Mouse (Mus musculus): ENCODE measurements around the gene Rab7b. TPM values are rescaled to one million over a fixed set of nuclear protein-coding genes. Genes with fewer than 3 reads are reported as not detected.

Rab7b gene
- polyA plus RNA-seq, 1 experiment, result 3.1 TPM

DNA sequence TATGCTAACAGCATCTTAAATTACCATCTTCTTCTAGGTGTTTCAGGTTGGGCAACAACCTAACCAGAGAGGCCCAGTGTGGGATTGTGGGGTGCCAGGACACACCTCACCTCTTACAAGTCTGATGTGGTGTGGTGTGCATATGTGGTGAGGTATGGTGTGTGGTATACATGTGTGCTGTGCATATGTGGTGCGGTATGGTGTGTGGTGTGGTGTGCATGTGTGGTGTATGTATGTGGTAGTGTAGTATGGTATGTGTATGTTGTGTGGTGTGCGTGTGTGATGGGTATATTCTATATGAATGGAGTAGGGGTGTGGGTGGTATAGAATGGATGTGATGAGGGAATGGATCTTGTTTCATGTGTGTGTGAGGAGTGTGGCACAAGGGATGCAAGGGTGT is 756 bp upstream of the Rab7b start:
- no peaks in the 10 kb centered on the region for H3K4me1 ChIP-seq (ENCODE audit: control insufficient read depth, insufficient read depth, low read length)
- TF ChIP-seq POLR2A (IDR thresholded peaks at IDR 0.05; ENCODE audit: insufficient read depth, low read length), result no peak
- no peak for TF ChIP-seq CTCF (IDR thresholded peaks at IDR 0.05; ENCODE audit: low read depth, low read length)
- no peaks in the 10 kb centered on the region for H3K9me3 ChIP-seq (replicated peaks; ENCODE audit: control insufficient read depth, insufficient read depth, low read length, poor library complexity, severe bottlenecking)
- H3K9ac ChIP-seq (ENCODE audit: low read depth, poor library complexity, severe bottlenecking), result no peak overlapping the region
- H3K27ac ChIP-seq (ENCODE audit: insufficient read depth, low read length), result no peak overlapping the region
- H3K27me3 ChIP-seq (ENCODE audit: control insufficient read depth, insufficient read depth, low read length, poor library complexity, severe bottlenecking), result no peaks in the 10 kb centered on the region
- no peak overlapping the region for H3K4me3 ChIP-seq (ENCODE audit: low read depth, low read length)
- no peaks in the 10 kb centered on the region for H3K36me3 ChIP-seq (ENCODE audit: control insufficient read depth, insufficient read depth, low read length, poor library complexity, severe bottlenecking)

- Histone ChIP-seq H3K27me3 (ENCODE audit: control insufficient read depth, insufficient read depth, low read length, poor library complexity, severe bottlenecking) (no peaks in the 10 kb centered on the region), H3K4me3 (ENCODE audit: low read depth, low read length) (no peak overlapping the region), H3K27ac (ENCODE audit: insufficient read depth, low read length) (no peak overlapping the region), H3K4me1 (ENCODE audit: control insufficient read depth, insufficient read depth, low read length) (no peaks in the 10 kb centered on the region), H3K9ac (ENCODE audit: low read depth, poor library complexity, severe bottlenecking) (no peak overlapping the region), H3K9me3 (replicated peaks; ENCODE audit: control insufficient read depth, insufficient read depth, low read length, poor library complexity, severe bottlenecking) (no peaks in the 10 kb centered on the region), H3K36me3 (ENCODE audit: control insufficient read depth, insufficient read depth, low read length, poor library complexity, severe bottlenecking) (no peaks in the 10 kb centered on the region)
- TF ChIP-seq POLR2A (IDR thresholded peaks at IDR 0.05; ENCODE audit: insufficient read depth, low read length) (no peak), EP300 (IDR thresholded peaks at IDR 0.05; ENCODE audit: insufficient read depth, low read depth, low read length) (no peak), CTCF (IDR thresholded peaks at IDR 0.05; ENCODE audit: low read depth, low read length) (no peak)
Measured at GRCm38 (mm10) chr1:131689016-131689415, 521 bp downstream of the Rab7b start.

DNA sequence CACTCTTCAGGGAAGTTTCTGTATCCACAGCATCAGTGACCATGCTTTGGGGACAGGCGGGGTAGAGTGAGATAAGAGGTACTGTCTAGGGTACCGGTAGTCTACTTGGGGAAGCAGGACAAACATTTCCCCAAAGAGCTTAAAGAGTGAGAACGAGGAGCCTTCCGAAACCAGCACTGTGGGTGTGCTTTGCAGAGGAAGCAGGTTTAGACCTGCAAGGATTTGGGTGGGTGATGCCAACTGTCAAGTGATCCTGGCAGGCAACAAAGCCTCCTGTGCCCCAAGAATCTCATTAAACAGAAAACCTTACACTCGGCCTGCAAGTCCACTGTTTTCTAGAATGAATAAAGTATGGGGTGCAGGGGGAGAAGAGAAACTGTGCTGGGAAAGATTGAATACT is 1.4 kb downstream of the Rab7b start:
- Histone ChIP-seq H3K9me3 (replicated peaks; ENCODE audit: control insufficient read depth, insufficient read depth, low read length, poor library complexity, severe bottlenecking) (no peaks in the 10 kb centered on the region), H3K9ac (ENCODE audit: low read depth, poor library complexity, severe bottlenecking) (no peak overlapping the region), H3K36me3 (ENCODE audit: control insufficient read depth, insufficient read depth, low read length, poor library complexity, severe bottlenecking) (no peaks in the 10 kb centered on the region), H3K4me1 (ENCODE audit: control insufficient read depth, insufficient read depth, low read length) (no peaks in the 10 kb centered on the region), H3K27ac (ENCODE audit: insufficient read depth, low read length) (no peak overlapping the region), H3K4me3 (ENCODE audit: low read depth, low read length) (no peak overlapping the region), H3K27me3 (ENCODE audit: control insufficient read depth, insufficient read depth, low read length, poor library complexity, severe bottlenecking) (no peaks in the 10 kb centered on the region)
- no peak for TF ChIP-seq EP300 (IDR thresholded peaks at IDR 0.05; ENCODE audit: insufficient read depth, low read depth, low read length)
- no peak for TF ChIP-seq POLR2A (IDR thresholded peaks at IDR 0.05; ENCODE audit: insufficient read depth, low read length)
- no peak for TF ChIP-seq CTCF (IDR thresholded peaks at IDR 0.05; ENCODE audit: low read depth, low read length)

- no peak overlapping the region for H3K27ac ChIP-seq (ENCODE audit: insufficient read depth, low read length)
- no peak overlapping the region for H3K4me3 ChIP-seq (ENCODE audit: low read depth, low read length)
- no peaks in the 10 kb centered on the region for H3K36me3 ChIP-seq (ENCODE audit: control insufficient read depth, insufficient read depth, low read length, poor library complexity, severe bottlenecking)
- no peaks in the 10 kb centered on the region for H3K9me3 ChIP-seq (replicated peaks; ENCODE audit: control insufficient read depth, insufficient read depth, low read length, poor library complexity, severe bottlenecking)
- no peak overlapping the region for H3K9ac ChIP-seq (ENCODE audit: low read depth, poor library complexity, severe bottlenecking)
- TF ChIP-seq CTCF (IDR thresholded peaks at IDR 0.05; ENCODE audit: low read depth, low read length), result no peak
- no peak for TF ChIP-seq POLR2A (IDR thresholded peaks at IDR 0.05; ENCODE audit: insufficient read depth, low read length)
- TF ChIP-seq EP300 (IDR thresholded peaks at IDR 0.05; ENCODE audit: insufficient read depth, low read depth, low read length), result no peak
- H3K27me3 ChIP-seq (ENCODE audit: control insufficient read depth, insufficient read depth, low read length, poor library complexity, severe bottlenecking), result no peaks in the 10 kb centered on the region
- H3K4me1 ChIP-seq (ENCODE audit: control insufficient read depth, insufficient read depth, low read length), result no peaks in the 10 kb centered on the region
Measured at GRCm38 (mm10) chr1:131690435-131690834, 1.9 kb downstream of the Rab7b start.

DNA sequence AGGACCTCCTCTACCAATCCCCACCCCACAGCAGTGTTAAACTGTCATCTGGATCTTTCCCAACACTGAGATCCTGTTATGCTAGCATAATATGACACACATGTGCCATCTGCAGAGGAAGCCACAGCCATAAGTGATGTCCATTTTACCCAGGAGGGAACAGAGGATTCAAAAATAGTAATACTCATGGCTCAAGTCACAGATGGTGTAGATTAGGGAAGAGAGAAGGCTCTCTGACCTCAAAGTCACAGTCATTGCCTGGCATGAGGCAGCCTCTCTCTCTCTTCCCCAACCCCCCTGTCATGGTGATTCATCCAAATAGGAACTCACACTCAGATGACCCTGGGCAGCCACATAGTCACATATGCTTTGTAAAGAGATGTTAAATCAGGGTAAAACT is 2.9 kb downstream of the Rab7b start:
- Histone ChIP-seq H3K36me3 (ENCODE audit: control insufficient read depth, insufficient read depth, low read length, poor library complexity, severe bottlenecking) (no peaks in the 10 kb centered on the region), H3K4me1 (ENCODE audit: control insufficient read depth, insufficient read depth, low read length) (no peaks in the 10 kb centered on the region)
- TF ChIP-seq POLR2A (IDR thresholded peaks at IDR 0.05; ENCODE audit: insufficient read depth, low read length) (no peak), EP300 (IDR thresholded peaks at IDR 0.05; ENCODE audit: insufficient read depth, low read depth, low read length) (no peak), CTCF (IDR thresholded peaks at IDR 0.05; ENCODE audit: low read depth, low read length) (no peak)

DNA sequence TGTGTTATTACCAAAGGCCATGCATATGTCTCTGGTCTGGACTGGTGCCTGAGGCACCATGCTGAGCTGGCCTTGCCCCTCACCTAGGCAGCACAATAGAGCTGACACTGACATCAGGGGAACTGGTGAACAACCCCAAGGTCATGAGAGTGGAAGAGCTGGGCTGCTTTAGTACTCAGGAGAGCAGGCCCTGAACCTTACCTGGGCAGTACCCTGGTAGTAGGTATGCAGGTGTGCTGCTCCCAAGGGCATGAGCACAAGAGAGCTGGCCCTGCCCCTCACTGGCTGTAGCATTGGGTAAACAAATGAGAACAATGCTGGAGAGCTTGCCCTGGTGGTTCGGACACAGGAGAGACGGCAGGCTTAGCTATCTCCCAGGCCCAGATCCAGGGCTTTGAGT is 6.8 kb downstream of the Rab7b start:
- no peaks in the 10 kb centered on the region for H3K36me3 ChIP-seq (ENCODE audit: control insufficient read depth, insufficient read depth, low read length, poor library complexity, severe bottlenecking)
- H3K9me3 ChIP-seq (replicated peaks; ENCODE audit: control insufficient read depth, insufficient read depth, low read length, poor library complexity, severe bottlenecking), result no peaks in the 10 kb centered on the region
- no peak for TF ChIP-seq EP300 (IDR thresholded peaks at IDR 0.05; ENCODE audit: insufficient read depth, low read depth, low read length)
- no peak for TF ChIP-seq CTCF (IDR thresholded peaks at IDR 0.05; ENCODE audit: low read depth, low read length)
- no peak for TF ChIP-seq POLR2A (IDR thresholded peaks at IDR 0.05; ENCODE audit: insufficient read depth, low read length)
- H3K27ac ChIP-seq (ENCODE audit: insufficient read depth, low read length), result no peak overlapping the region
- no peaks in the 10 kb centered on the region for H3K27me3 ChIP-seq (ENCODE audit: control insufficient read depth, insufficient read depth, low read length, poor library complexity, severe bottlenecking)
- H3K9ac ChIP-seq (ENCODE audit: low read depth, poor library complexity, severe bottlenecking), result no peak overlapping the region
- H3K4me1 ChIP-seq (ENCODE audit: control insufficient read depth, insufficient read depth, low read length), result no peaks in the 10 kb centered on the region
- no peak overlapping the region for H3K4me3 ChIP-seq (ENCODE audit: low read depth, low read length)

More for the DNA sequence above, 2.9 kb downstream of the Rab7b start:
- H3K27me3 ChIP-seq (ENCODE audit: control insufficient read depth, insufficient read depth, low read length, poor library complexity, severe bottlenecking), result no peaks in the 10 kb centered on the region
- H3K9ac ChIP-seq (ENCODE audit: low read depth, poor library complexity, severe bottlenecking), result no peak overlapping the region
- no peak overlapping the region for H3K4me3 ChIP-seq (ENCODE audit: low read depth, low read length)
- no peaks in the 10 kb centered on the region for H3K9me3 ChIP-seq (replicated peaks; ENCODE audit: control insufficient read depth, insufficient read depth, low read length, poor library complexity, severe bottlenecking)
- H3K27ac ChIP-seq (ENCODE audit: insufficient read depth, low read length), result no peak overlapping the region
